Mouse (Mus musculus) midbrain, postnatal 0 days (tissue): ENCODE data around the gene Rps6kc1. TPM values are rescaled to one million over a fixed set of nuclear protein-coding genes. Genes with fewer than 3 reads are reported as not detected.
A peak's percentile ranks its signal among the peaks of the same experiment; 100 is the strongest.

Experiments used
- ATAC-seq: fragments of 200-750 bp; cut with Nextera tagmentation; 2 replicates; pipeline ENCODE4 v1.8.0; 2017; ENCODE audit warnings: moderate number of reproducible peaks, mild to moderate bottlenecking, moderate TSS enrichment, moderate library complexity; ENCODE audit not compliant: low FRiP score
- DNase-seq: peaks from one replicate; pipeline ENCODE4 v3.0.0-alpha.2; 2015; ENCODE audit warnings: low spot score
- H3K27ac ChIP-seq: fragments of 300-500 bp; sonication (generic); 2 replicates; pipeline ENCODE4 v1.5.1; 2014; ENCODE audit warnings: low read depth, mild to moderate bottlenecking, low read length, mixed read lengths
- H3K27me3 ChIP-seq: fragments of 300-500 bp; sonication (generic); 2 replicates; pipeline ENCODE4 v1.6.1; 2014; ENCODE audit warnings: low read length, control low read depth, mixed read lengths; ENCODE audit not compliant: insufficient read depth
- H3K36me3 ChIP-seq: fragments of 300-500 bp; sonication (generic); 2 replicates; pipeline ENCODE4 v1.6.1; 2014; ENCODE audit warnings: low read length, control low read depth, mixed read lengths; ENCODE audit not compliant: insufficient read depth
- H3K4me1 ChIP-seq: fragments of 300-500 bp; sonication (generic); 2 replicates; pipeline ENCODE4 v1.6.1; 2014; ENCODE audit warnings: mild to moderate bottlenecking, control low read depth, antibody characterized with exemption, low read length, mixed read lengths; ENCODE audit not compliant: insufficient read depth
- H3K4me2 ChIP-seq: fragments of 300-500 bp; sonication (generic); 2 replicates; pipeline ENCODE4 v1.6.1; 2014; ENCODE audit warnings: low read depth, mild to moderate bottlenecking, low read length, mixed read lengths; ENCODE audit not compliant: poor library complexity, severe bottlenecking
- H3K4me3 ChIP-seq: fragments of 300-500 bp; sonication (generic); 2 replicates; pipeline ENCODE4 v1.5.1; 2014; ENCODE audit warnings: low read depth, mild to moderate bottlenecking, low read length, moderate library complexity
- H3K9ac ChIP-seq: fragments of 300-500 bp; sonication (generic); replicated peaks from 2 replicates; pipeline ENCODE4 v1.6.1; 2014; ENCODE audit warnings: mild to moderate bottlenecking, low read length, moderate library complexity, mixed read lengths; ENCODE audit not compliant: poor library complexity, severe bottlenecking
- H3K9me3 ChIP-seq: fragments of 300-500 bp; sonication (generic); 2 replicates; pipeline ENCODE4 v1.6.1; 2016; ENCODE audit warnings: low read length, control low read depth
- CTCF ChIP-seq: IDR thresholded peaks from 2 replicates; pipeline ENCODE4 v1.5.1; 2016; ENCODE audit warnings: antibody characterized with exemption, mild to moderate bottlenecking
- WGBS: fragments of 180-500 bp; shearing (Covaris S2); extraction: QIAGEN DNeasy Blood & Tissue Kit; methylation state at CpG from one replicate; pipeline ENCODE4 v1.1.7; 2014; 5-methylcytosine and 5-hydroxymethylcytosine counted together
- polyA plus RNA-seq: library from polyadenylated mRNA; unstranded; fragments of >200 nt; fragmentation: Nextera tagmentation; extraction: Ambion mirVana; gene quantifications from 2 replicates; pipeline ENCODE4 v1.2.1, GENCODE M21; 2015
- total RNA-seq: library from RNA; depleted of rRNA; stranded (reverse); fragments of >200 nt; gene quantifications from 2 replicates; pipeline ENCODE4 v1.2.3, GENCODE M21; 2014

The Rps6kc1 gene
- total and polyA plus RNA-seq, 2 experiments from 2014 or later: 26.9 to 44.7 TPM

DNA sequence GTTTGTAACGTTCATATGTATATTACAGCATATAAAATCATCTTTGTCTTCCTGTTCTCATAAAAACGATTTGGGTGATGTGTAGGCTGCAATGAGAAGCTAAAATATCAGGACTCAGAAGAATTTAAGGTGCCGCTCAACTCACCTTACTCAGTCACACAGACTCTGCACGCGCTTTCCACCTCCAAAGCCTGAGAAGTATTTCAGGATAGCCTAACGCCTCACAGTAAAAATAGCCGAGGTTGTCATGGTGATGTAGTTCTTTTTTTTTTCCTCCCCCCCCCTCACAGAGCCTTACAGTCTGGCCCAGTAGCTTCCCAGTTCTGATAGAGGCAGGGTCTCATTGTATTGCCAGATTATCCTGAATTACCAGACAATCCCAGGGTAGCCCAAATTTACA is 7.4 kb upstream of the Rps6kc1 start:
- H3K4me3 ChIP-seq: no peak overlapping the region
- ATAC-seq: no peak
- no peaks in the 10 kb centered on the region for H3K36me3 ChIP-seq
- no peaks in the 10 kb centered on the region for H3K9me3 ChIP-seq
- no peaks in the 10 kb centered on the region for H3K4me1 ChIP-seq
- H3K27me3 ChIP-seq: no peaks in the 10 kb centered on the region
- H3K27ac ChIP-seq: no peak overlapping the region
- H3K9ac ChIP-seq: no peak overlapping the region
- WGBS: 57% methylated on average over 7 of the region's 7 CpGs
- DNase-seq: no peak
- no peak overlapping the region for H3K4me2 ChIP-seq
- TF ChIP-seq CTCF: no peak

DNA sequence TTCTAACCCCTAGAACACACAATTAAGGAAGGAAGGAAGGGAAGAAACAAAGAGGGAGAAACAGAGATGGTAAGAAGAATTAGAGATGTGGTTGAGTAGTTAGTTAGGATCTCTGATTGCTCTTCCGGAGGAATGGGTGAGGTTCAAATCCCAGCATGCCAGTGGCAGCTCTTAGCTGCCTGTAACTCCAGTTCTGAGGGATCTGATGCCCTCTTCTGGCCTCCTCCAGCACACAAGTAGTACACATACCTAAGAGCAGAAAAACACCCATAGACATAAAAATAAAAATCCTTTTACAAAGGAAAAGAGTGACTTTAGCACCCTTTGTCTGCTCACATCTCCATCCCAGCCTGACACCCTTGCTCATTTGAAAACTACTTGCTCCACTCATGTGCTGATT is 1.1 kb upstream of the Rps6kc1 start:
- peak; percentile 41 for TF ChIP-seq CTCF
- Histone ChIP-seq H3K27me3 (no peaks in the 10 kb centered on the region), H3K4me2 (no peak overlapping the region), H3K9me3 (no peaks in the 10 kb centered on the region), H3K36me3 (no peaks in the 10 kb centered on the region), H3K4me3 (no peak overlapping the region), H3K27ac (no peak overlapping the region), H3K9ac (no peak overlapping the region), H3K4me1 (peaks cover 5% of the 10 kb centered on the region; the same call in 1 of the 2 replicates)
- no peak for DNase-seq
- ATAC-seq: no peak
- WGBS: 36% methylated on average over 1 of the region's 1 CpGs

GRCm38 (mm10) chr1:190910836-190911235 is 734 bp downstream of the Rps6kc1 start:
- Histone ChIP-seq H3K4me1 (peaks cover 5% of the 10 kb centered on the region; the same call in 1 of the 2 replicates), H3K27ac (0 out of 2 replicates have a peak overlapping the region, but pooled peaks have one; percentile 81), H3K36me3 (no peaks in the 10 kb centered on the region), H3K9me3 (no peaks in the 10 kb centered on the region), H3K27me3 (no peaks in the 10 kb centered on the region), H3K4me3 (peak overlapping the region; percentile 92), H3K4me2 (peak overlapping the region; percentile 83), H3K9ac (peak overlapping the region; percentile 89)
- TF ChIP-seq CTCF: no peak
- ATAC-seq (peak; percentile 24; the same call in 1 of the 2 replicates), DNase-seq (no peak)
- 70% methylated on average over 6 of the region's 6 CpGs for WGBS

DNA sequence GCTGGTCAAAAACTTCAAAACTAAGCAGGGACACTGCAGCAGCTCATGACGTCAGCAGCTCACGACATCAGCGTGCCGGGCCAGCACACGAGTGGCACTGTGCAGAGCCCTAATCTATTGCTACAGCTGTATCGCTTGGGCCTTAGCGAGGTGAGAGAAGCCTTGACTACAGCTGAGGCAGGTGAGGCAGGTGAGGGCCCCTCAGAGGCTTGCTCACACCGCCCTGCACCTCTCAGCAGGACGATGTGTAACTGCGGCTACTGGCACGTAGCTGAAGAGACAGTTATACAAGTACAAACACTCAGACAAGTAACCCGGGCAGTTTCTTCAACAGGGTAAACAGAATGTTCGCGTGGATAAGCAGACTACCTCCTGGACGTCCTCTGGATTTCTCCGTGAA is 6.9 kb downstream of the Rps6kc1 start:
- Histone ChIP-seq H3K27ac (no peak overlapping the region), H3K36me3 (peaks cover 15% of the 10 kb centered on the region), H3K4me2 (no peak overlapping the region), H3K4me3 (no peak overlapping the region), H3K9ac (no peak overlapping the region), H3K4me1 (no peaks in the 10 kb centered on the region), H3K27me3 (no peaks in the 10 kb centered on the region), H3K9me3 (no peaks in the 10 kb centered on the region)
- ATAC-seq (no peak), DNase-seq (no peak)
- TF ChIP-seq CTCF: no peak
- 91% methylated on average over 16 of the region's 16 CpGs for WGBS

GRCm38 (mm10) chr1:190904136-190904535 is 7.4 kb downstream of the Rps6kc1 start:
- Histone ChIP-seq H3K36me3 (peaks cover 19% of the 10 kb centered on the region), H3K4me2 (no peak overlapping the region), H3K9ac (no peak overlapping the region), H3K27ac (no peak overlapping the region), H3K9me3 (no peaks in the 10 kb centered on the region), H3K4me1 (no peaks in the 10 kb centered on the region), H3K4me3 (no peak overlapping the region), H3K27me3 (no peaks in the 10 kb centered on the region)
- WGBS: 94% methylated on average over 3 of the region's 3 CpGs
- no peak for TF ChIP-seq CTCF
- no peak for ATAC-seq
- no peak for DNase-seq

GRCm38 (mm10) chr1:190901082-190901481 is 10.5 kb downstream of the Rps6kc1 start:
- no peak for TF ChIP-seq CTCF
- Histone ChIP-seq H3K9me3 (no peaks in the 10 kb centered on the region), H3K9ac (no peak overlapping the region), H3K36me3 (peaks cover 35% of the 10 kb centered on the region), H3K4me2 (no peak overlapping the region), H3K4me1 (no peaks in the 10 kb centered on the region), H3K4me3 (no peak overlapping the region), H3K27me3 (no peaks in the 10 kb centered on the region), H3K27ac (no peak overlapping the region)
- WGBS: 72% methylated on average over 2 of the region's 2 CpGs
- DNase-seq: no peak
- ATAC-seq: no peak
